Mouse (Mus musculus) heart, embryonic 10.5 days (tissue): Measurements from ENCODE around the gene B3galt4. TPM values are rescaled to one million over a fixed set of nuclear protein-coding genes. Genes with fewer than 3 reads are reported as not detected.
"Not testable (repeated sequence)": the region's sequence is repeated elsewhere in the genome, so short reads cannot be mapped to it uniquely, and the experiment has no call there.

ENCODE experiments used
- DNase-seq: peaks from one replicate; pipeline ENCODE4 v3.0.0-alpha.2; 2017; ENCODE audit warnings: low spot score
- H3K27ac ChIP-seq: fragments of 300-500 bp; sonication (generic); 2 replicates; pipeline ENCODE4 v1.5.1; 2016; ENCODE audit warnings: mild to moderate bottlenecking
- H3K27me3 ChIP-seq: fragments of 300-500 bp; sonication (generic); 2 replicates; pipeline ENCODE4 v1.6.1; 2016; ENCODE audit warnings: mild to moderate bottlenecking; ENCODE audit not compliant: poor library complexity, insufficient read depth, severe bottlenecking
- H3K36me3 ChIP-seq: fragments of 300-500 bp; sonication (generic); 2 replicates; pipeline ENCODE4 v1.6.1; 2016; ENCODE audit warnings: mild to moderate bottlenecking, moderate library complexity
- H3K4me1 ChIP-seq: fragments of 300-500 bp; sonication (generic); 2 replicates; pipeline ENCODE4 v1.6.1; 2016; ENCODE audit warnings: mild to moderate bottlenecking
- H3K4me3 ChIP-seq: fragments of 300-500 bp; sonication (generic); 2 replicates; pipeline ENCODE4 v1.5.1; 2016; ENCODE audit warnings: mild to moderate bottlenecking, moderate library complexity
- H3K9me3 ChIP-seq: fragments of 300-500 bp; sonication (generic); 2 replicates; pipeline ENCODE4 v1.6.1; 2016; ENCODE audit warnings: mild to moderate bottlenecking, moderate library complexity
- WGBS: fragments of 180-500 bp; shearing (Covaris S2); methylation state at CpG from one replicate; pipeline ENCODE4 v1.1.7; 2016; 5-methylcytosine and 5-hydroxymethylcytosine counted together
- polyA plus RNA-seq: library from polyadenylated mRNA; unstranded; fragments of >200 nt; fragmentation: Nextera tagmentation; extraction: Ambion mirVana; gene quantifications from 2 replicates; pipeline ENCODE4 v1.2.1, GENCODE M21; 2016

B3galt4 gene
- 5.9 and 7.1 TPM in 2 replicates for polyA plus RNA-seq

GRCm38 (mm10) chr17:33951021-33951946 is at the start of gene B3galt4:
TSS of gene B3galt4 (minus strand) at chr17:33951488.
- Histone ChIP-seq H3K27me3 (no peaks in the 10 kb centered on the region), H3K9me3 (no peaks in the 10 kb centered on the region), H3K4me3 (peak within 1 kb of the TSS; percentile 63), H3K4me1 (peaks cover 46% of the 10 kb centered on the region), H3K27ac (peak within 1 kb of the TSS; percentile 87), H3K36me3 (peaks cover 66% of the 10 kb centered on the region)
- DNase-seq: peak; percentile 96
- WGBS: 1% methylated on average over 45 of the region's 45 CpGs

DNA sequence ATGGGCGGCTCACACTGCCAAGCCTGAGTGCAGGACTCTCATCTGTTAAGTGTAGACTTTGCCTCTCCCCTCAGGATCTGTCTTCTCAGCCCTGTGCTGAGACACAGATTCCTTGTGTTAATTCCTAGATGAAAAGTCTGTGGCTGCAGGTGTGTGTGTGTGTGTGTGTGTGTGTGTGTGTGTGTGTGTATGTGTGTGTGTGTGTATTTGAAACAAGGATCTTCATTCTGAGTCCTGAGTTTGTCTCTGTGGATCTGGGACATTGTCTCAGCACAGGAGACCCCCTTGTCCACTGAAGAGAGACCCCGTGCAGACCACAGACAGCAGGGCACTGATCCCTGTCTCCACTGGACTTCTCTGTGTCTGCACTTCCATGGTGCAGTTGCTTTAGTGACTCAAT is 49.5 kb upstream of the B3galt4 start:
- H3K4me3 ChIP-seq, H3K36me3 ChIP-seq, H3K27ac ChIP-seq, H3K9me3 ChIP-seq: not testable (repeated sequence)
- peaks cover 60% of the 10 kb centered on the region for H3K27me3 ChIP-seq
- 58% methylated on average over 2 of the region's 2 CpGs for WGBS
- peak; percentile 64 for DNase-seq
- peaks cover 11% of the 10 kb centered on the region for H3K4me1 ChIP-seq

GRCm38 (mm10) chr17:34000150-34000537 is 48.9 kb upstream of the B3galt4 start, which contains the start of gene H2-K1:
TSS of gene H2-K1 (minus strand) at chr17:34000347.
- Histone ChIP-seq H3K27ac (peak within 1 kb of the TSS; percentile 62; the same call in 1 of the 2 replicates), H3K4me1 (peaks cover 11% of the 10 kb centered on the region), H3K4me3 (peak within 1 kb of the TSS; percentile 71), H3K36me3 (no peaks in the 10 kb centered on the region), H3K27me3 (peaks cover 60% of the 10 kb centered on the region), H3K9me3 (no peaks in the 10 kb centered on the region)
- WGBS: 2% methylated on average over 30 of the region's 30 CpGs
- peak; percentile 78 for DNase-seq

DNA sequence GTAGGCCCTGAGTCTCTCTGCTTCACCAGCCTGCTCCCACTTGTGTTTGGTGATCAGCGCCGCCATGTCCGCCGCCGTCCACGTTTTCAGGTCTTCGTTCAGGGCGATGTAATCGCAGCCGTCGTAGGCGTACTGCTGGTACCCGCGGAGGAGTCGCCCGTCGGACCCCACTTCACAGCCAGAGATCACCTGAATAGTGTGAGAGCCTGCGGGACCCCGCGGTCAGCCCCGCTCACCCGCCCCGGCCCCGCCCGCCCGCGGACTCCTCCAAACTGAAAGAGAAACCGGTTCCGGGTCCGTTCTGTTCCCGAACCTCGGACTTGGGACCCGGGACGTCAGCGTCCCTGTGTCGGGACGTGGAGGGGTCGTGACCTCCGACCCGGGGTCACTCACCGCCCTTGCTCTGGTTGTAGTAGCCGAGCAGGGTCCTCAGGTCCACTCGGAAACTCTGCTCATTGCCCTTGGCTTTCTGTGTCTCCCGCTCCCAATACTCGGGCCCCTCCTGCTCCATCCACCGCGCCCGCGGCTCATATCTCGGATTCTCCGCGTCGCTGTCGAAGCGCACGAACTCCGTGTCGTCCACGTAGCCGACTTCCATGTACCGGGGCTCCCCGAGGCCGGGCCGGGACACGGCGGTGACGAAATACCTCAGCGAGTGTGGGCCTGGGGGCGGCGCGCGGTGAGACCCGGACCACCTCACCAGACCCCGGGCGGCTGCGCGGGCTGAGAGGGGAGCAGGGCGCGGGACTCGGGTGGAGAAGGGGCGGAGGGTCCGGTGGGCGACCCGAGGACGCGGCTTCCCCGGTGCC is 48.3 kb upstream of the B3galt4 start:
- DNase-seq: peak; percentile 74
- no peaks in the 10 kb centered on the region for H3K36me3 ChIP-seq
- peaks cover 60% of the 10 kb centered on the region for H3K27me3 ChIP-seq
- no peaks in the 10 kb centered on the region for H3K9me3 ChIP-seq
- peak overlapping the region; percentile 71 for H3K4me3 ChIP-seq
- H3K4me1 ChIP-seq: peaks cover 11% of the 10 kb centered on the region
- 2% methylated on average over 87 of the region's 87 CpGs for WGBS
- H3K27ac ChIP-seq: peak overlapping the region; percentile 62; the same call in 1 of the 2 replicates

DNA sequence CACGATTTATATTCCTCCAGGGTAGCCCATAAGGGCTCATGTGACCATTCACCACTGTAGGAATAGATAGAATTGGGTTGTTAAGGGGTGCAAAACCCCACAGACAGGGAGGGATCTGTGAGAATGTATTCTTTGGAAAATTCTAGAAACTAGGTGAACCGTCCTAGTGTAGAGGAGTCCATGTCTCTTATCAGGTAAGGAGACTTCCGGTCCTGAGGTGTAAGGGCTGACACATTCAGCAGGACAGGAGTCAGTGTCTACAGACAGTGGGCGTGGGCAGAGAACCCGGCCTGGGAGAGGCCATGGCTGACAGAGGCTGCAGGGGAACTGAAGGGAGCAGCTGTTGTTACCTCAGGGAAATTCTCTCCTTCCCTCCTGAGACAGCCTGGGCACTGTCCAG is 47.4 kb upstream of the B3galt4 start:
- 49% methylated on average over 5 of the region's 5 CpGs for WGBS

DNA sequence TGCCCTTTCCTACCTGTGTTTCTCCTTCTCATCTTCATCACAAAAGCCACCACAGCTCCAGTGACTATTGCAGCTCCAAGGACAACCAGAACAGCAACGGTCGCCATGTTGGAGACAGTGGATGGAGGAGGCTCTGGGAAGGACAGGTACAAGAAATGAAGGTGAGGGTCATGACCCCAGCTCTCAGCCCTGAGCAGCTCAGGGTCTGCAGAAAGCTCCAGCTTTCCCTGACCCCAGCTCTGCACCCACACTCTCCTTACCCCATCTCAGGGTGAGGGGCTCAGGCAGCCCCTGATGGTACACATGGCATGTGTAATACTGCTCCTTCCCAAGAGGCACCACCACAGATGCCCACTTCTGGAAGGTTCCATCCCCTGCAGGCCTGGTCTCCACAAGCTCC is 45.7 kb upstream of the B3galt4 start:
- not testable (repeated sequence) for H3K36me3 ChIP-seq, H3K9me3 ChIP-seq, H3K27ac ChIP-seq, H3K4me3 ChIP-seq
- peak; percentile 54 for DNase-seq
- Histone ChIP-seq H3K4me1 (peaks cover 11% of the 10 kb centered on the region), H3K27me3 (peaks cover 57% of the 10 kb centered on the region)
- whole genome bisulfite sequencing: 82% methylated on average over 2 of the region's 2 CpGs

More for the DNA sequence above, 47.4 kb upstream of the B3galt4 start:
- not testable (repeated sequence) for H3K36me3 ChIP-seq, H3K9me3 ChIP-seq, H3K4me3 ChIP-seq, H3K27ac ChIP-seq
- H3K27me3 ChIP-seq: peaks cover 60% of the 10 kb centered on the region
- H3K4me1 ChIP-seq: peaks cover 11% of the 10 kb centered on the region
- DNase-seq: peak; percentile 53

DNA sequence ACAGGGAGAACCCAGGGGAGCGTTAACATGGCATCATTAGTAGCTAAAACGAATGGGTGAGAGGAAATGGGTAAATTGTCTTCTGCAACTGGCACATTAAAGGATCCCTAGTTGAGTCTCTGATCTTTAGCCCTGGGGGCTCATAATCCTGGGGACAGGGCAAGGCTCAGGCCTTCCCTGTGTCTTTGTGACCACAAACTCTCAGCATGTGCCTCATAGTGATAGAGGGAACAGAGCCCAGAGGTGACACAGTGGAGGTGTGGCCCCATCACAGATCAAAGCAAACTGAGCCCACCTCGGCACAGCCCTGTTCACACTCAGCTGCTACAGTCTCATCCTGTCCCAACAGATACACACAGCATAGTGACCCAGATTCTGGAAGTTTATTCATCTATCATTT is 44.4 kb upstream of the B3galt4 start:
- DNase-seq: no peak
- Histone ChIP-seq H3K27ac (no peak overlapping the region), H3K9me3 (no peaks in the 10 kb centered on the region), H3K4me3 (no peak overlapping the region), H3K36me3 (no peaks in the 10 kb centered on the region), H3K4me1 (peaks cover 11% of the 10 kb centered on the region), H3K27me3 (peaks cover 43% of the 10 kb centered on the region)
- 37% methylated on average over 3 of the region's 3 CpGs for WGBS

DNA sequence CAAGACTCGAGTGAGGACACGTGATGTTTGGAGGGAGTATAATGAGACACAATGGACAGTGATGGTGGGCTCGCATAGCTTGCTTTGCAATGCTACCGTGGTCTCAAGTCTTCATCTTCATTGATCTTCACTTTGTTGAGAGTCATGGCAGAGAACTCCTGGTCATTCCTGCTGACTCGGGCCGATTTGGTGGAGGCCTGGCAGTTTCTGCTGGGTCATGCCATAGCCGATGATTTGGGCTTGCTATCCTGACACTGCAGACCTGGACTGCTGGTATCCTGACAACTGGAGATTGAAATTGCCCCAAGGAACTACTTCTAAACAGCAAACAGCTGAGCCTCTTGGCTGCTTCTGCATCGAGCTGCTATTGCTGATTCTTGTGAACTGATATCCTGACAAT is 43.7 kb upstream of the B3galt4 start:
- Histone ChIP-seq H3K27me3 (peaks cover 36% of the 10 kb centered on the region), H3K27ac (no peak overlapping the region), H3K4me3 (no peak overlapping the region), H3K4me1 (peaks cover 5% of the 10 kb centered on the region), H3K36me3 (no peaks in the 10 kb centered on the region), H3K9me3 (no peaks in the 10 kb centered on the region)
- DNase-seq: no peak
- 82% methylated on average over 8 of the region's 8 CpGs for WGBS

GRCm38 (mm10) chr17:33991788-33992664 is 40.7 kb upstream of the B3galt4 start:
- peaks cover 8% of the 10 kb centered on the region; the same call in 1 of the 2 replicates for H3K27me3 ChIP-seq
- 31% methylated on average over 10 of the region's 10 CpGs for whole genome bisulfite sequencing
- H3K27ac ChIP-seq: no peak overlapping the region
- no peak overlapping the region for H3K4me3 ChIP-seq
- DNase-seq: no peak
- H3K4me1 ChIP-seq: no peaks in the 10 kb centered on the region
- no peaks in the 10 kb centered on the region for H3K36me3 ChIP-seq
- H3K9me3 ChIP-seq: no peaks in the 10 kb centered on the region

DNA sequence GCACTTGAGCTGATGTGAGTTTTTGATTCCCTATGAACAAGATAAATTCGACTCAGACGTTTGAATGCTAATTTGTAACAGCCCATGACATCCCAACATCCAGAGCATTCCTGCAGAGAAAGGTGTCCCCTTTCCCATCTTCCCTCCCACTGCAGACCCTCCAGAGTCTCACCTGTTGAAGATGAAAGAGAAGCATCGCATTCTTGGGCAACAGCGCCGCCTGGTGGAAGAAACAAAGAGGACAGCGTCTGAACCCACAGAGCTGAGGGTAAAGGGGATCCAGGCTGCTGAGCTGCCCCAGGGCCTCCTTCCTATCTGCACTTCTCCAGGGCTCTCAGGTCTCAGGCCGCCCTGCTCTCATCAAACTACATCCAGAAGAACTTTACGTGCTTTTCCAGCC is 30.8 kb upstream of the B3galt4 start:
- not testable (repeated sequence) for H3K9me3 ChIP-seq, H3K4me3 ChIP-seq, H3K27ac ChIP-seq, DNase-seq, H3K36me3 ChIP-seq
- 12% methylated on average over 8 of the region's 8 CpGs for WGBS
- peaks cover 27% of the 10 kb centered on the region for H3K4me1 ChIP-seq
- peaks cover 36% of the 10 kb centered on the region for H3K27me3 ChIP-seq

- peak; percentile 97 for DNase-seq
- H3K9me3 ChIP-seq, H3K36me3 ChIP-seq: not testable (repeated sequence)
- Histone ChIP-seq H3K27me3 (peaks cover 44% of the 10 kb centered on the region), H3K27ac (peak overlapping the region; percentile 80; the same call in 1 of the 2 replicates), H3K4me1 (peaks cover 27% of the 10 kb centered on the region), H3K4me3 (peak overlapping the region; percentile 63)
- WGBS: 1% methylated on average over 27 of the region's 27 CpGs
These were observed 30.1 kb upstream of the B3galt4 start for GRCm38 (mm10) chr17:33981192-33981909.
